Mouse (Mus musculus): ENCODE measurements around the gene Lonrf2.

The Lonrf2 gene

GRCm38 (mm10) chr1:38835568-38836476 is 689 bp downstream of the Lonrf2 start:
- peak; percentile 47 for DNase-seq (ENCODE audit: low spot score)

- DNase-seq (ENCODE audit: low spot score) = peak; percentile 51
Measured at GRCm38 (mm10) chr1:38834899-38835298, 1.6 kb downstream of the Lonrf2 start.

GRCm38 (mm10) chr1:38824926-38825325 is 11.6 kb downstream of the Lonrf2 start:
- DNase-seq (ENCODE audit: low spot score) = peak; percentile 47

GRCm38 (mm10) chr1:38823851-38824250 is 12.7 kb downstream of the Lonrf2 start:
- no peak for DNase-seq (ENCODE audit: low spot score)

GRCm38 (mm10) chr1:38819691-38820090 is 16.8 kb downstream of the Lonrf2 start:
- no peak for DNase-seq (ENCODE audit: low spot score)

- no peak for DNase-seq (ENCODE audit: low spot score)
Measured at GRCm38 (mm10) chr1:38817671-38818070, 18.8 kb downstream of the Lonrf2 start.

GRCm38 (mm10) chr1:38817268-38817667 is 19.2 kb downstream of the Lonrf2 start:
- no peak for DNase-seq (ENCODE audit: low spot score)

GRCm38 (mm10) chr1:38816306-38816705 is 20.2 kb downstream of the Lonrf2 start:
- DNase-seq (ENCODE audit: low spot score) = no peak

- no peak for DNase-seq (ENCODE audit: low spot score)
Measured at GRCm38 (mm10) chr1:38807121-38807520, 29.4 kb downstream of the Lonrf2 start.

- no peak for DNase-seq (ENCODE audit: low spot score)
Measured at GRCm38 (mm10) chr1:38800402-38800801, 36.1 kb downstream of the Lonrf2 start.

- no peak for DNase-seq (ENCODE audit: low spot score)
Measured at GRCm38 (mm10) chr1:38799304-38799703, 37.2 kb downstream of the Lonrf2 start.

GRCm38 (mm10) chr1:38796936-38797335 is 39.6 kb downstream of the Lonrf2 start:
- no peak for DNase-seq (ENCODE audit: low spot score)

- no peak for DNase-seq (ENCODE audit: low spot score)
Measured at GRCm38 (mm10) chr1:38795496-38795895, 41.0 kb downstream of the Lonrf2 start.

GRCm38 (mm10) chr1:38791016-38791810 is 45.3 kb downstream of the Lonrf2 start:
- no peak for DNase-seq (ENCODE audit: low spot score)

- no peak for DNase-seq (ENCODE audit: low spot score)
Measured at GRCm38 (mm10) chr1:38789988-38790602, 46.4 kb downstream of the Lonrf2 start.

GRCm38 (mm10) chr1:38788904-38789303 is 47.6 kb downstream of the Lonrf2 start:
- no peak for DNase-seq (ENCODE audit: low spot score)

GRCm38 (mm10) chr1:38787443-38787842 is 49.1 kb downstream of the Lonrf2 start:
- DNase-seq (ENCODE audit: low spot score) = peak; percentile 55

- DNase-seq (ENCODE audit: low spot score) = no peak
Measured at GRCm38 (mm10) chr1:38786358-38786757, 50.2 kb downstream of the Lonrf2 start.

- peak; percentile 40 for DNase-seq (ENCODE audit: low spot score)
Measured at GRCm38 (mm10) chr1:38778271-38778670, 58.2 kb downstream of the Lonrf2 start.

GRCm38 (mm10) chr1:38777500-38777899 is 59.0 kb downstream of the Lonrf2 start:
- DNase-seq (ENCODE audit: low spot score) = no peak

- no peak for DNase-seq (ENCODE audit: low spot score)
Measured at GRCm38 (mm10) chr1:38775713-38776112, 60.8 kb downstream of the Lonrf2 start.

- no peak for DNase-seq (ENCODE audit: low spot score)
Measured at GRCm38 (mm10) chr1:38770676-38771075, 65.8 kb downstream of the Lonrf2 start.

Data from testis, postnatal 10 days (tissue).